Mouse (Mus musculus) embryonic fibroblast, embryonic 13.5 days (primary cell): ENCODE measurements around the gene Ephb2. TPM values are rescaled to one million over a fixed set of nuclear protein-coding genes. Genes with fewer than 3 reads are reported as not detected.

Experiments used
- H3K27ac ChIP-seq: 2 replicates; pipeline ENCODE4 v1.5.1; 2012; ENCODE audit warnings: low read length, control low read depth, inconsistent platforms; ENCODE audit not compliant: insufficient read depth
- H3K4me1 ChIP-seq: 2 replicates; pipeline ENCODE4 v1.6.1; 2011; ENCODE audit warnings: low read length; ENCODE audit not compliant: control insufficient read depth, insufficient read depth
- H3K4me3 ChIP-seq: 2 replicates; pipeline ENCODE4 v1.5.1; 2011; ENCODE audit warnings: mild to moderate bottlenecking, control low read depth, low read length; ENCODE audit not compliant: insufficient read depth
- CTCF ChIP-seq: IDR thresholded peaks from 2 replicates; pipeline ENCODE4 v1.5.1; 2011; ENCODE audit warnings: mild to moderate bottlenecking, control low read depth, low read length, moderate library complexity, borderline replicate concordance; ENCODE audit not compliant: insufficient read depth
- POLR2A ChIP-seq: IDR thresholded peaks from 2 replicates; pipeline ENCODE4 v1.6.1; 2011; ENCODE audit warnings: low read depth, mild to moderate bottlenecking, control low read depth, low read length, moderate library complexity
- polyA plus RNA-seq: library from polyadenylated mRNA; stranded (reverse); fragments of >200 nt; gene quantifications from 2 replicates; pipeline ENCODE4 v1.2.4, GENCODE M21; 2011; ENCODE audit warnings: low read depth; ENCODE audit not compliant: missing spikeins, insufficient read length

Ephb2 gene
- polyA plus RNA-seq, 1 experiment: 44.6 TPM

DNA sequence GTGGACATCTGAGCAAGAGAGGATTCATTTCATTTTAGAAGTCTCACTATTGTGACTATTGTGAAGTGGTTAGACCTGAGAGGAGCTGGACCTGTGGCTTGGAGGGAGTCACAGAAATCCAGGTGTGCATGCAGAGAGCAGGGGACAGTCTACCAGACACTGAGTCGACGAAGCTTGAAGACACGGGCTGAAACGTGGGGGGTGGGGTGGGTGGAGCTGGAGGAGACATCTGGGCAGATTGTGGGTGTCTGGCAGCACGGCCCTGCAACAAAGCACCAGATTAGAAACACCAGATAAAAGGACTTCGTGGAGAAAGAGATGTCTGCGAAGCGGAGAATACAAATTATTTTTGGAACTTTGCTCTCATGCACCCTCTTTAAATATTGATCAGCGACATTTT, 27.7 kb upstream of the Ephb2 start:
- no peak for TF ChIP-seq POLR2A
- no peak for TF ChIP-seq CTCF

GRCm38 (mm10) chr4:136862411-136862810, 26.6 kb upstream of the Ephb2 start:
- no peak overlapping the region for H3K27ac ChIP-seq
- no peak overlapping the region for H3K4me3 ChIP-seq
- TF ChIP-seq POLR2A (no peak), CTCF (no peak)
- no peaks in the 10 kb centered on the region for H3K4me1 ChIP-seq

More for the DNA sequence above, 27.7 kb upstream of the Ephb2 start:
- Histone ChIP-seq H3K4me1 (no peaks in the 10 kb centered on the region), H3K27ac (no peak overlapping the region), H3K4me3 (no peak overlapping the region)

- Histone ChIP-seq H3K4me3 (no peak overlapping the region), H3K27ac (no peak overlapping the region), H3K4me1 (no peaks in the 10 kb centered on the region)
- no peak for TF ChIP-seq CTCF
- no peak for TF ChIP-seq POLR2A
These were observed 26.0 kb upstream of the Ephb2 start for GRCm38 (mm10) chr4:136861806-136862205.

- Histone ChIP-seq H3K4me1 (no peaks in the 10 kb centered on the region), H3K4me3 (no peak overlapping the region), H3K27ac (no peak overlapping the region)
- TF ChIP-seq POLR2A: no peak
- TF ChIP-seq CTCF: no peak
These were observed 24.2 kb upstream of the Ephb2 start for GRCm38 (mm10) chr4:136860022-136860421.

GRCm38 (mm10) chr4:136855081-136855480, 19.3 kb upstream of the Ephb2 start:
- no peak for TF ChIP-seq POLR2A
- no peak for TF ChIP-seq CTCF
- Histone ChIP-seq H3K4me3 (no peak overlapping the region), H3K27ac (no peak overlapping the region), H3K4me1 (no peaks in the 10 kb centered on the region)

DNA sequence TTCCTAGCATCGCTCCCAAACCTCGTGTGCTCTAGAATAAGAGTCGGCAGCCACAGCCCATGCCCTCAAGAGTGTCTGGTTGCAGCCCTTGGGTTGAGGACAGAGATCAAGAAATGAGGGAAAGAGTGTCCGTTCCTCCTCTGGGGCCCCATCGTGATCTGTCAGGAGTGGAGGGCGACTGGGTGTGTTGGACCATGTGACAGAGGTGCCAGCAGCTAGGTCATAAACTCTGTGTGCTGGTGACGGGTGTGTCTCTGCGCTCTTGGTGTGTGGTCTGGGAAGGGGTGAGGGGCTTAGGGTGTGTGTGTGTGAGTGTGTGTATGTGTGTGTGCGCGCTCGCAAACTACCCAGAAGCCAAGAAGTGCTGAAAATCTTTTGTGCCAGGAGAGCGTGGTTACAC, 17.2 kb upstream of the Ephb2 start:
- TF ChIP-seq POLR2A (no peak), CTCF (no peak)
- Histone ChIP-seq H3K4me1 (no peaks in the 10 kb centered on the region), H3K27ac (no peak overlapping the region), H3K4me3 (no peak overlapping the region)

- Histone ChIP-seq H3K4me3 (no peak overlapping the region), H3K4me1 (no peaks in the 10 kb centered on the region), H3K27ac (no peak overlapping the region)
- no peak for TF ChIP-seq CTCF
- no peak for TF ChIP-seq POLR2A
These were observed 16.3 kb upstream of the Ephb2 start for GRCm38 (mm10) chr4:136852119-136852518.

DNA sequence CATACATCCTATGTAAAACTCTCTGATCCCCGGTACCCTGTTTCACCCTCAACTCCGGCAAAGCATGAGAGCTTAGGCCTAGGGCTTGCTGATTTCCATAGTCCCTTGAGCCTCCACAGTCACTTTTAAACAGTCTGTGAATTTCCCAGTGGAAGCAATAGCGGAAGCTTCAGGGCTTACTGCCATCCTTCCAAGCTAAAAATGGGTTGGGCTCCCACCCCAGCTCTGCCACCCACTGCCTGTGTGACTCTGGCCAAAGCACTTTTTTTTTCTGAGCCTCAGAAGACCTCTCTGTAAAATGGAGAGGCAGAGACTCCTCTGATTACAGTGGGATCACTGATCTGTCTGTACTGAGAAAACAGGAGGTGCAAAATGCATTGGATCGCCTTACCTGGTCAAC, 12.8 kb upstream of the Ephb2 start:
- no peak overlapping the region for H3K27ac ChIP-seq
- H3K4me1 ChIP-seq: no peaks in the 10 kb centered on the region
- no peak for TF ChIP-seq CTCF
- no peak for TF ChIP-seq POLR2A
- no peak overlapping the region for H3K4me3 ChIP-seq

DNA sequence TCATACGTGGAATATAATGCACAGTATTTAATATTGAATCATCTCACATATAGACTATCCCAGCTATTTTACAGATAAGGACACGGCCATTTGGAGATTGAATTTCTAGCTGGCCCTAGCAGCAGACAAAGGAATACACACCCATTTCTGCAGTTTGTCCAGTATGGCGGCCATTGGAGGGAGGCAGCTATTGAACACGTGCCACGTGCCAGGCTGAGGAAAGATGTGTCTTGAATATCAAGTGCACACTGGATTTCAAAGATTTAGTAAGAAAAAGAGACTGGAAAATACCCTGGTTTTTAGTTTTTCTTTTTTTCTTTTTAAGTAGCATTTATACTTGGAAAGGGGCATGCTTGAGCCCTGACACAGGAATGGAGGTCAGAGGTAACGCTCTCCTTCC, 11.4 kb upstream of the Ephb2 start:
- TF ChIP-seq POLR2A: no peak
- no peak for TF ChIP-seq CTCF
- Histone ChIP-seq H3K27ac (no peak overlapping the region), H3K4me1 (no peaks in the 10 kb centered on the region), H3K4me3 (no peak overlapping the region)

GRCm38 (mm10) chr4:136842802-136843201, 7.0 kb upstream of the Ephb2 start:
- no peak overlapping the region for H3K4me3 ChIP-seq
- no peaks in the 10 kb centered on the region; the same call in 1 of the 2 replicates for H3K4me1 ChIP-seq
- TF ChIP-seq POLR2A (no peak), CTCF (no peak)
- no peak overlapping the region for H3K27ac ChIP-seq

DNA sequence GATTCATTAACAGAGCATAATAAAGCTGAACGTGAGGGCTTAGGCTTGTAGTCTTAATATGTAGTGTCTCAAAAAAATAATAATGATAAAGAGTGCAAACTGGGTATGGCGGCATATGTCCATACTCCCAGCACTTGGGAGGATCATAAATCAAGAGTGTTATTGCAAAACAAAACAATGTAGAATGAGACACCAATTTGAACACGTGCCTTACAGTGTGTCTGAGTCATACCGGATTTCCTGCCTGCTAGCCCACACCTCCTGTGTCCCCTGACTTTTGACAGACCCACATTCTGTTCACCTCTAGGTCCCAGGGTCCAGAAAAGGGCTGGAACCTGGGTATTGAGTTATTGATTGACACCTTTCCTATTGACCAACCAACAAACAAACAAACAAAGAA, 6.2 kb upstream of the Ephb2 start:
- no peaks in the 10 kb centered on the region; the same call in 1 of the 2 replicates for H3K4me1 ChIP-seq
- H3K27ac ChIP-seq: no peak overlapping the region
- TF ChIP-seq CTCF (no peak), POLR2A (no peak)
- H3K4me3 ChIP-seq: no peak overlapping the region
